Mouse (Mus musculus): ENCODE measurements at regions not wholly inside any gene's neighbourhood (a gene's known extent, or its start where the extent isn't known, plus 50 kb on each side); places are given as distances from the start of the nearest gene placed in this dataset.
"Not testable (repeated sequence)": the region's sequence is repeated elsewhere in the genome, so short reads cannot be mapped to it uniquely, and the experiment has no call there.

- no peaks in the 10 kb centered on the region for H3K36me3 ChIP-seq
- H3K4me3 ChIP-seq = no peak overlapping the region
- 75% methylated on average over 1 of the region's 1 CpGs for WGBS
- no peaks in the 10 kb centered on the region for H3K9me3 ChIP-seq (replicated peaks)
- ATAC-seq (ENCODE audit: low FRiP score) = no peak
- H3K9ac ChIP-seq = no peak overlapping the region
- H3K4me2 ChIP-seq (replicated peaks) = no peak overlapping the region
- H3K4me1 ChIP-seq = no peaks in the 10 kb centered on the region
- no peak overlapping the region for H3K27ac ChIP-seq
- no peaks in the 10 kb centered on the region for H3K27me3 ChIP-seq
Observed at GRCm38 (mm10) chr19:51355701-51356100, 677.3 kb upstream of the Sorcs1 start.

- no peak overlapping the region for H3K27ac ChIP-seq
- H3K36me3 ChIP-seq = no peaks in the 10 kb centered on the region
- 88% methylated on average over 2 of the region's 2 CpGs for WGBS
- no peak overlapping the region for H3K4me2 ChIP-seq (replicated peaks)
- H3K9me3 ChIP-seq (replicated peaks) = no peaks in the 10 kb centered on the region
- H3K9ac ChIP-seq = no peak overlapping the region
- no peaks in the 10 kb centered on the region for H3K27me3 ChIP-seq
- H3K4me1 ChIP-seq = no peaks in the 10 kb centered on the region
- H3K4me3 ChIP-seq = no peak overlapping the region
- ATAC-seq (ENCODE audit: low FRiP score) = no peak
Observed at GRCm38 (mm10) chr19:51340491-51340890, 662.0 kb upstream of the Sorcs1 start.

- Histone ChIP-seq H3K36me3 (no peaks in the 10 kb centered on the region), H3K27ac (no peak overlapping the region), H3K4me3 (no peak overlapping the region), H3K27me3 (no peaks in the 10 kb centered on the region), H3K9ac (no peak overlapping the region), H3K9me3 (replicated peaks) (no peaks in the 10 kb centered on the region), H3K4me1 (no peaks in the 10 kb centered on the region), H3K4me2 (replicated peaks) (no peak overlapping the region)
- 62% methylated on average over 2 of the region's 2 CpGs for WGBS
- no peak for ATAC-seq (ENCODE audit: low FRiP score)
Observed at GRCm38 (mm10) chr19:51330010-51330409, 651.6 kb upstream of the Sorcs1 start.

- 81% methylated on average over 3 of the region's 3 CpGs for WGBS
- no peak for ATAC-seq (ENCODE audit: low FRiP score)
- H3K4me1 ChIP-seq = no peaks in the 10 kb centered on the region
- no peak overlapping the region for H3K4me3 ChIP-seq
- H3K9ac ChIP-seq = no peak overlapping the region
- no peaks in the 10 kb centered on the region for H3K9me3 ChIP-seq (replicated peaks)
- no peak overlapping the region for H3K27ac ChIP-seq
- no peaks in the 10 kb centered on the region for H3K36me3 ChIP-seq
- no peak overlapping the region for H3K4me2 ChIP-seq (replicated peaks)
- no peaks in the 10 kb centered on the region for H3K27me3 ChIP-seq
Observed at GRCm38 (mm10) chr19:51303708-51304107, 625.3 kb upstream of the Sorcs1 start.

- H3K9me3 ChIP-seq (replicated peaks); H3K36me3 ChIP-seq; H3K4me1 ChIP-seq; H3K27me3 ChIP-seq; H3K9ac ChIP-seq; ATAC-seq (ENCODE audit: low FRiP score); H3K27ac ChIP-seq; H3K4me2 ChIP-seq (replicated peaks); H3K4me3 ChIP-seq: not testable (repeated sequence)
- 87% methylated on average over 4 of the region's 4 CpGs for WGBS
Observed at GRCm38 (mm10) chr19:51296631-51297030, 618.2 kb upstream of the Sorcs1 start.

GRCm38 (mm10) chr19:51268978-51269556, 590.6 kb upstream of the Sorcs1 start:
- no peaks in the 10 kb centered on the region for H3K4me1 ChIP-seq
- H3K9ac ChIP-seq = no peak overlapping the region
- no peaks in the 10 kb centered on the region for H3K9me3 ChIP-seq (replicated peaks)
- H3K27me3 ChIP-seq = no peaks in the 10 kb centered on the region
- H3K4me2 ChIP-seq (replicated peaks) = no peak overlapping the region
- no peak for ATAC-seq (ENCODE audit: low FRiP score)
- WGBS = 42% methylated on average over 4 of the region's 4 CpGs
- H3K36me3 ChIP-seq = no peaks in the 10 kb centered on the region
- no peak overlapping the region for H3K27ac ChIP-seq
- no peak overlapping the region for H3K4me3 ChIP-seq

GRCm38 (mm10) chr19:51240295-51240864, 561.9 kb upstream of the Sorcs1 start:
- Histone ChIP-seq H3K27me3 (no peaks in the 10 kb centered on the region), H3K36me3 (no peaks in the 10 kb centered on the region), H3K9me3 (replicated peaks) (no peaks in the 10 kb centered on the region), H3K4me3 (no peak overlapping the region), H3K27ac (no peak overlapping the region), H3K4me1 (no peaks in the 10 kb centered on the region), H3K4me2 (replicated peaks) (no peak overlapping the region), H3K9ac (no peak overlapping the region)
- 71% methylated on average over 2 of the region's 2 CpGs for WGBS
- ATAC-seq (ENCODE audit: low FRiP score) = no peak

GRCm38 (mm10) chr19:51238181-51238523, 559.7 kb upstream of the Sorcs1 start:
- Histone ChIP-seq H3K4me2 (replicated peaks) (no peak overlapping the region), H3K4me1 (no peaks in the 10 kb centered on the region), H3K4me3 (no peak overlapping the region), H3K36me3 (no peaks in the 10 kb centered on the region), H3K9ac (no peak overlapping the region), H3K27ac (no peak overlapping the region), H3K27me3 (no peaks in the 10 kb centered on the region), H3K9me3 (replicated peaks) (no peaks in the 10 kb centered on the region)
- ATAC-seq (ENCODE audit: low FRiP score) = no peak

GRCm38 (mm10) chr19:51237509-51238180, 559.2 kb upstream of the Sorcs1 start:
- Histone ChIP-seq H3K4me2 (replicated peaks) (no peak overlapping the region), H3K9ac (no peak overlapping the region), H3K36me3 (no peaks in the 10 kb centered on the region), H3K27ac (no peak overlapping the region), H3K4me3 (no peak overlapping the region), H3K4me1 (no peaks in the 10 kb centered on the region), H3K27me3 (no peaks in the 10 kb centered on the region), H3K9me3 (replicated peaks) (no peaks in the 10 kb centered on the region)
- WGBS = 81% methylated on average over 1 of the region's 1 CpGs
- ATAC-seq (ENCODE audit: low FRiP score) = no peak

GRCm38 (mm10) chr19:51232525-51232924, 554.1 kb upstream of the Sorcs1 start:
- peak; percentile 56; the same call in 1 of the 2 replicates for ATAC-seq (ENCODE audit: low FRiP score)
- WGBS = 14% methylated on average over 2 of the region's 2 CpGs
- H3K27ac ChIP-seq = peak overlapping the region; percentile 40; the same call in 1 of the 2 replicates

GRCm38 (mm10) chr19:51226932-51227331, 548.5 kb upstream of the Sorcs1 start:
- no peak overlapping the region for H3K27ac ChIP-seq
- no peaks in the 10 kb centered on the region for H3K36me3 ChIP-seq
- H3K9me3 ChIP-seq (replicated peaks) = no peaks in the 10 kb centered on the region
- WGBS = 54% methylated on average over 1 of the region's 1 CpGs
- H3K4me3 ChIP-seq = no peak overlapping the region
- no peak overlapping the region for H3K4me2 ChIP-seq (replicated peaks)
- H3K9ac ChIP-seq = no peak overlapping the region
- no peaks in the 10 kb centered on the region for H3K27me3 ChIP-seq
- ATAC-seq (ENCODE audit: low FRiP score) = no peak
- H3K4me1 ChIP-seq = no peaks in the 10 kb centered on the region

More at GRCm38 (mm10) chr19:51232525-51232924, 554.1 kb upstream of the Sorcs1 start:
- no peaks in the 10 kb centered on the region for H3K36me3 ChIP-seq
- H3K4me2 ChIP-seq (replicated peaks) = no peak overlapping the region
- no peaks in the 10 kb centered on the region for H3K27me3 ChIP-seq
- H3K9ac ChIP-seq = no peak overlapping the region
- H3K4me1 ChIP-seq = no peaks in the 10 kb centered on the region
- no peak overlapping the region for H3K4me3 ChIP-seq
- no peaks in the 10 kb centered on the region for H3K9me3 ChIP-seq (replicated peaks)

- Histone ChIP-seq H3K4me3 (no peak overlapping the region), H3K4me2 (replicated peaks) (no peak overlapping the region), H3K27ac (no peak overlapping the region), H3K27me3 (no peaks in the 10 kb centered on the region), H3K4me1 (no peaks in the 10 kb centered on the region), H3K36me3 (no peaks in the 10 kb centered on the region), H3K9me3 (replicated peaks) (no peaks in the 10 kb centered on the region), H3K9ac (no peak overlapping the region)
- ATAC-seq (ENCODE audit: low FRiP score) = no peak
Observed at GRCm38 (mm10) chr19:51201391-51201790, 522.9 kb upstream of the Sorcs1 start.
